Mouse (Mus musculus) C2C12 (cell line): ENCODE measurements at regions not wholly inside any gene's neighbourhood (a gene's known extent, or its start where the extent isn't known, plus 50 kb on each side); places are given as distances from the start of the nearest gene placed in this dataset.

Experiments
- CEBPB ChIP-seq: IDR thresholded peaks from one replicate; pipeline ENCODE4 v1.6.1; 2011; ENCODE audit warnings: low read depth, mild to moderate bottlenecking, control low read depth, moderate library complexity
- CTCF ChIP-seq: IDR thresholded peaks from one replicate; pipeline ENCODE4 v1.5.1; 2011; ENCODE audit not compliant: control insufficient read depth, insufficient read depth, insufficient read length
- FOSL1 ChIP-seq: IDR thresholded peaks from one replicate; pipeline ENCODE4 v1.8.0; 2011; ENCODE audit warnings: mild to moderate bottlenecking, low read length; ENCODE audit not compliant: poor library complexity, insufficient read depth, severe bottlenecking
- MAX ChIP-seq: IDR thresholded peaks from one replicate; pipeline ENCODE4 v1.6.1; 2011; ENCODE audit warnings: mild to moderate bottlenecking, control low read depth
- MYOD1 ChIP-seq: IDR thresholded peaks from one replicate; pipeline ENCODE4 v1.6.1; 2011; ENCODE audit warnings: low read depth; ENCODE audit not compliant: control insufficient read depth, insufficient read length
- MYOG ChIP-seq: IDR thresholded peaks from one replicate; pipeline ENCODE4 v1.6.1; 2011; ENCODE audit not compliant: control insufficient read depth, insufficient read length; ENCODE audit errors: extremely low read depth
- USF1 ChIP-seq: IDR thresholded peaks from one replicate; pipeline ENCODE4 v1.6.1; 2011; ENCODE audit warnings: low read depth, mild to moderate bottlenecking, control low read depth, moderate library complexity

DNA sequence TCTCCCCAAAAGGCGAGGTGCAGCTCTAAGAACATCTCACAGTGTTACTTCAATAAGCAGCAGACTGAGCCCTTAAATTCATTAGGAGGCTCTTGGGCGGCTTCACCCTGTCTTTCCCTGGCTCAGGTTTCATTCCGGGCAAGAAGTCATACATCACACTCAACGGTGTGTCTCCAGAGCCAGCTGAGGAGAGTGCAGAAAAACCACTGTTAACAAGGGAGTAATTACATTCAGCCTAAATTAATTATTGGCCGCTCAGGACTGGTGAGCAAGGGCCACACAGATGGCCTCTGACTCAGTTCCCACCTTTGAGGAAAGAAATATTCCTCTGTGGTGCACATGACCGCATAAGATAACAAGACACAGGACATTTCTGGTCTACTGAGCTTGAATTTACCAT lies 168.3 kb downstream of the Tbx18 start:
- no peak for TF ChIP-seq CTCF
- no peak for TF ChIP-seq CEBPB
- no peak for TF ChIP-seq FOSL1
- no peak for TF ChIP-seq USF1
- no peak for TF ChIP-seq MAX
- no peak for TF ChIP-seq MYOG
- no peak for TF ChIP-seq MYOD1
